Mouse (Mus musculus) liver, embryonic 12.5 days (tissue): ENCODE measurements around the gene Ccdc180. TPM values are rescaled to one million over a fixed set of nuclear protein-coding genes. Genes with fewer than 3 reads are reported as not detected.

Source experiments
- ATAC-seq: fragments of 200-750 bp; cut with Nextera tagmentation; 2 replicates; pipeline ENCODE4 v1.8.0; 2017; ENCODE audit warnings: moderate number of reproducible peaks, mild to moderate bottlenecking, moderate library complexity
- H3K27ac ChIP-seq: fragments of 300-500 bp; sonication (generic); 2 replicates; pipeline ENCODE4 v1.5.1; 2016; ENCODE audit warnings: mild to moderate bottlenecking
- H3K27me3 ChIP-seq: fragments of 300-500 bp; sonication (generic); replicated peaks from 2 replicates; pipeline ENCODE4 v1.6.1; 2016; ENCODE audit warnings: mild to moderate bottlenecking, moderate library complexity
- H3K36me3 ChIP-seq: fragments of 300-500 bp; sonication (generic); 2 replicates; pipeline ENCODE4 v1.6.1; 2016; ENCODE audit warnings: mild to moderate bottlenecking, moderate library complexity
- H3K4me1 ChIP-seq: fragments of 300-500 bp; sonication (generic); 2 replicates; pipeline ENCODE4 v1.6.1; 2016
- H3K4me2 ChIP-seq: fragments of 300-500 bp; sonication (generic); 2 replicates; pipeline ENCODE4 v1.6.1; 2016; ENCODE audit warnings: mild to moderate bottlenecking, moderate library complexity
- H3K4me3 ChIP-seq: fragments of 300-500 bp; sonication (generic); 2 replicates; pipeline ENCODE4 v1.5.1; 2016; ENCODE audit warnings: mild to moderate bottlenecking, moderate library complexity
- H3K9ac ChIP-seq: fragments of 300-500 bp; sonication (generic); 2 replicates; pipeline ENCODE4 v1.6.1; 2016; ENCODE audit warnings: mild to moderate bottlenecking, moderate library complexity
- H3K9me3 ChIP-seq: fragments of 300-500 bp; sonication (generic); replicated peaks from 2 replicates; pipeline ENCODE4 v1.6.1; 2016; ENCODE audit warnings: mild to moderate bottlenecking, moderate library complexity
- WGBS: fragments of 180-500 bp; shearing (Covaris S2); methylation state at CpG from one replicate; pipeline ENCODE4 v1.1.7; 2016; ENCODE audit not compliant: insufficient replicate concordance; 5-methylcytosine and 5-hydroxymethylcytosine counted together
- polyA plus RNA-seq: library from polyadenylated mRNA; unstranded; fragments of >200 nt; fragmentation: Nextera tagmentation; extraction: Ambion mirVana; gene quantifications from 2 replicates; pipeline ENCODE4 v1.2.1, GENCODE M21; 2016

Gene Ccdc180
- polyA plus RNA-seq, 1 experiment from 2014 or later: 0.13 TPM

DNA sequence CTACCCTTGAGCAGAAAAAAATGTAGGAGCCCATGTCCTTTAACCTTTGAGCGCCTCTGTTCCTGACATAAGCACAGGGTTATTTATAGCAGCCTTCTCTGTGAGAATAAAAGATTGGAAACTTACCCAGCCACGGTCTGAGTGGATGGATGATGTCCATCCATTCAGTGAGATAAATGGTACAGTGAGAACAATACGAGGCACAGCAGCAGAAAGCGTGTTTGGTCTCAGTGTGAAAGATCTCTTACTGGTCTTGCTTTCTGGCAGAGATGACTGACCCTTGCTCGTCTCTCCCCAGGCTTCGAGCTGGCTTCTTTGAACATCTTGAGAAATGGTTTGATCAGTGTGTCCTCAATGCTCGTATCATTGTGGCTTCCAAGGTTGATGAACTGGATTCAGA, 27.0 kb downstream of the Ccdc180 start:
- Histone ChIP-seq H3K9me3 (no peaks in the 10 kb centered on the region), H3K4me1 (no peaks in the 10 kb centered on the region), H3K36me3 (no peaks in the 10 kb centered on the region), H3K9ac (no peak overlapping the region), H3K4me3 (no peak overlapping the region), H3K4me2 (no peak overlapping the region), H3K27ac (no peak overlapping the region), H3K27me3 (no peaks in the 10 kb centered on the region)
- no peak for ATAC-seq
- 66% methylated on average over 7 of the region's 7 CpGs for WGBS

DNA sequence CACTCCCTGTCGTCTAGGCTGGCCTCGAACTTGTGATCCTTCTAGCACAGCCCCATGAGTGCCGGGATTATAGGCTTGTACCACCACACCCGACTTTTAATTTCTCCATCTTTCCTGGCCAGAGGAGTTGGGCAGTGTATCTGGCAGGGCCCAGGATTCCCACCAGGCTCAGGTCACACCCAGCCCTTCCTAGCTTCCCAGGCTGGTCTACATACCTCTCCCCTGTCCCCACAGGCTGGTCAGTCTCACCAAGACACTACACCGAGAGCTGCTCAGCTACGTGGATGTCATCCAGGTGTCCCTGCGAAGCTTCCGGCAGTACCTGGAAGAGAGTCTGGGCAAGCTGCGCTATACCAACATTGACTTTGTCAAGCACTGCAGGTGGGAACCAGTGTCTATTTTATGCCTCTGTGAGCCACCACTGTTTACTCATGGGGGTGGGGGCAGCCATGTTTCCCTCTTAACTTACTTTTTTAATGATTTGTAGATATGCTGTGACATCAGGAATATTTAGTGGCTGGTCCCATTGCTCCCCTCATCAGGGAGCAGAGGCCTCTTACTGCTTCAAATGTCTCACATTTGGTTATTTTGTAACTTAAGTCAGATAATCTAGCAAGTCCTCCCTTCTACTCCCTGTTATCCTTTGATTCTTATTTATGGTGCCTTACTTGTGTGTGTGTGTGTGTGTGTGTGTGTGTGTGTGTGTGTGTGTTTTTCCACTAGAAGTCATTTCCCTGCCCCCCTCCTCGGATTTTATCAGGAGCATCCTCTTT, 31.7 kb downstream of the Ccdc180 start:
- no peak overlapping the region for H3K4me3 ChIP-seq
- no peaks in the 10 kb centered on the region for H3K9me3 ChIP-seq
- H3K4me1 ChIP-seq: no peaks in the 10 kb centered on the region
- 55% methylated on average over 10 of the region's 10 CpGs for WGBS
- H3K4me2 ChIP-seq: no peak overlapping the region
- no peaks in the 10 kb centered on the region for H3K27me3 ChIP-seq
- no peak overlapping the region for H3K9ac ChIP-seq
- no peak overlapping the region for H3K27ac ChIP-seq
- H3K36me3 ChIP-seq: no peaks in the 10 kb centered on the region
- ATAC-seq: no peak

DNA sequence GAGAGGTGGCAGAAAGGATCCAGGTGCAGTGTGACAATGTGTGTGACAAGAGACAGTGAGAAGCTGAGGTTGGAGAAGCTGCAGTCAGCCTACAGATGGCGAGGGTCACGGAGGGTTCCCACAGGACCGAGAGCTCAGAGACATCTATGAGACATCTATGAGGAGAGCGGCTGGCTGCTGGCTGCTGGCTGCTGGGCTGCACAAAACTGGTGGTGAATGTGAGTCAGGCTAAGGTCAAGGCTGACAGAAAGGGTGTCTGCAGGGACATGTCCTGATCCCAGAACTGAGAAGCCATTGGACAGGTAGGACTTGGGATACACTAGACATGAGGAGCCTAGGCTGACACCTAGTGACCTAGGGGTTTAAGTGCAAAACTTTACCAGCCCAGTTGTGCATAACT, 33.9 kb downstream of the Ccdc180 start:
- ATAC-seq: no peak
- Histone ChIP-seq H3K27me3 (no peaks in the 10 kb centered on the region), H3K4me1 (no peaks in the 10 kb centered on the region), H3K9me3 (no peaks in the 10 kb centered on the region), H3K4me3 (no peak overlapping the region), H3K9ac (no peak overlapping the region), H3K36me3 (no peaks in the 10 kb centered on the region), H3K27ac (no peak overlapping the region), H3K4me2 (no peak overlapping the region)
- WGBS: 77% methylated on average over 4 of the region's 4 CpGs

DNA sequence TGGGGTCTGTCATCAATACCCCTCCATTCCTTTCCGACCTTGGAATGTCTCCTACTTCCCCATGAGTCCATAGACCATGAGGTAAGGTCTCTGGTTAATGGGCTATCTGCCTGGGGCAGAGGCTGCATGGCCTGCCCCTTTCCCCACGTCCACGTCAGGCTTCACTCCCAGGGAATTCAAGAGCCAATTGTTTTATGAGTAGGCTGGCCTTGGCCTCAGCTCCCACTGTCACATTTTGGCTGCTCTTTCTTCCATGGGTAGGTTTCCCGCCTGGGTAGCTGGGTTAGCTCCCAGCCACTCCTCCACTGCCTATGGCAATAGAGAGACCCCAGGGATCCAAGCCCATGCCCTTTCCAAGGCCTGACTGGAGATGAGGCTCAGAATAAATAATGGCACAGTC, 38.5 kb downstream of the Ccdc180 start:
- Histone ChIP-seq H3K4me1 (no peaks in the 10 kb centered on the region), H3K36me3 (no peaks in the 10 kb centered on the region), H3K4me3 (no peak overlapping the region), H3K9ac (no peak overlapping the region), H3K27me3 (no peaks in the 10 kb centered on the region), H3K4me2 (no peak overlapping the region), H3K27ac (no peak overlapping the region), H3K9me3 (no peaks in the 10 kb centered on the region)
- ATAC-seq: no peak
- 56% methylated on average over 4 of the region's 4 CpGs for WGBS

DNA sequence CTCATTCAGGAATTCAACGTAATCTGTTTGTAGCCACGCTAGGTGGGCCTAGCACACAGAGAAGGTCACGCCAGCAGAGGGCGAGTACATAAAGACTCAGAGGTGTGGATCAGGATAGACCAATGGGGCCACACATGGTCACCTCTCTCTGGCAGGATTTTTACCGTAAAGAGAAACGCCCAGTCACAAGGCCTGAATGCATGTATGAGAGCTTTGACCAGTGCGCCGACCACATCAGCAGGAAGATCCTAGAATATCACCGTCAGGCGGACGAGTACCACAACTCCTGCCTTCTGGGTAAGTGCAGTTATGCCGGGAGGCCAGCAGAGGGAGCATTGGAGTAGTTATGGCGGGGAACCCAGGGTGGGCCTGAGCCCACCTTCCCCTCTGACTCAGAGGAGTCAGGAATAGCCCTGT, 51.5 kb downstream of the Ccdc180 start:
- Histone ChIP-seq H3K27me3 (0 out of 2 replicates have a peak, but pooled peaks cover 13% of the 10 kb centered on the region), H3K27ac (no peak overlapping the region), H3K4me1 (0 out of 2 replicates have a peak, but pooled peaks cover 6% of the 10 kb centered on the region), H3K4me2 (peak overlapping the region; percentile 41; the same call in 1 of the 2 replicates), H3K9me3 (no peaks in the 10 kb centered on the region), H3K36me3 (no peaks in the 10 kb centered on the region), H3K4me3 (no peak overlapping the region), H3K9ac (no peak overlapping the region)
- ATAC-seq: no peak
- 16% methylated on average over 13 of the region's 13 CpGs for WGBS

DNA sequence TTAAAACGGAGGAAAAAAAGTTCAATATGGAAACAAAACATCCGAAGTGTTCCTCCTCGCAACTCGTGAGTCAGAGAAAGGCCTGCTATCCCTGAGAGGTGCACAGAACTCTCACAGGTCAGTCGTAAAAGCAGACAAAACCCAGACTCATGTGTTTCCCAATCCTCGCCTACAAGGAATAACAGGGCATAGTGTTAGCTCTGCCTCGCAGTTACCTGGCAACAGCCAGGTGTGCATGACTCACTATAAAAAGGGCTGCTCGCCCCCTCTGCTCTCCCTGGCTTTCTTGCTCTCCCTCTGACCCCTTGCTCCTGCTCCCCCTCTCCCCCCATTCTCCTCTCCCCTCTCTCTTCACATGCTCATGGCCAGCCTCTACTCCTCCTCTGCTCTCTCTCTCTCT, 57.6 kb downstream of the Ccdc180 start:
- Histone ChIP-seq H3K27me3 (0 out of 2 replicates have a peak, but pooled peaks cover 12% of the 10 kb centered on the region), H3K4me3 (no peak overlapping the region), H3K9ac (no peak overlapping the region), H3K36me3 (no peaks in the 10 kb centered on the region), H3K4me2 (no peak overlapping the region), H3K27ac (no peak overlapping the region), H3K4me1 (0 out of 2 replicates have a peak, but pooled peaks cover 8% of the 10 kb centered on the region), H3K9me3 (no peaks in the 10 kb centered on the region)
- WGBS: 68% methylated on average over 8 of the region's 8 CpGs
- ATAC-seq: no peak

DNA sequence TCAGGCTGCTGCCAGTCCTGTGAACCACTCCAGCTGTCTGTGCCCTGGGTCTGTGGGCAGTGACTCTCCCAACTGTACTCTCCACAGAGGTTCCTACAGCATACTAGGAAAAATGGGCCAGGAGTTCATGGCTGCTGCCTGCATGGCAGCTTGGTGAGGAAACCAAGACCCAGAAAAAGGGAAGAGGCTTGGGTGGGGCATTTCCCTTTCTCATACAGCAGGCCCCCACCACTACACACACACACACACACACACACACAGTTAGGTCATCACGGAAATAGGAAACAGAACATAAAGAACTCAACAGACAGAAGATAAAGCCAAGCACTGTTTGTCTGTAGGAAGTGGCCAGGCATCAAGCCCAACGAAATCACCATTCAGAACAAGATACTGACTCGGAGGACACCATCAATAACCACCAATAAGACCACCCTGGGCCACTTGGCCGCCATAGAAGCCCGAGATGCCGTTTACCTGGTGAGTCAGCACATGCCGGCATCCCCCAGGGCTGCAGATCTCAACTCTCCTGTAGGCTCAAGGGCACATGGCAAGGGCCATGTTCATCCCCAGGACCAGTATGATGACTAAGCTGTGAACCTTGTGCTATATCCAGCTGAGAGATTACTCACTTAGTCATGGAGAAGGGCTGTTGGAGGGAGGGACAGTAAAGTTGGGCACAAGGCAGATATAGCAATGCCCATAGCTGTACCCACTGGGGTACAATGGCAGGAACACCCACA, 59.2 kb downstream of the Ccdc180 start:
- Histone ChIP-seq H3K27ac (0 out of 2 replicates have a peak overlapping the region, but pooled peaks have one; percentile 17), H3K9ac (no peak overlapping the region), H3K4me2 (no peak overlapping the region), H3K27me3 (0 out of 2 replicates have a peak, but pooled peaks cover 5% of the 10 kb centered on the region), H3K4me1 (0 out of 2 replicates have a peak, but pooled peaks cover 8% of the 10 kb centered on the region), H3K4me3 (no peak overlapping the region), H3K9me3 (no peaks in the 10 kb centered on the region), H3K36me3 (no peaks in the 10 kb centered on the region)
- no peak for ATAC-seq
- 30% methylated on average over 7 of the region's 7 CpGs for WGBS

DNA sequence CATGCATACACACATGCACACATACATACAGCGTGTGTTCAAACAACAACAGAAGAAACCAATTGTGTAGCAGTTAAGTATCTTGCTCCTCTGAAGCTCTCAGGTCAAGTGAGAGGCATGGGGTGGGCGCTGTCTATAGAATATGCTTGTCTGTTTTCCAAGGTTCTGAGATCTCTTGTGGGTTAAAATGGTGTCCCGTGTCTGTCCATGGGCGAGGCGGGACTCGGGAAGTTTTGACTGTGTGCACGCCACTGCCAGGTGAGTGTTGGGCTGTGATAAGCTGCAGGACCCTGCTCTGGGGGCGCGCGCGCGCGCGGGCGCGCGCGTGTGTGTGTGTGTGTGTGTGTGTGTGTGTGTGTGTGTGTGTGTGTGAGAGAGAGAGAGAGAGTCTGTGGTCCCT, 61.7 kb downstream of the Ccdc180 start:
- WGBS: 75% methylated on average over 18 of the region's 18 CpGs
- ATAC-seq: no peak

DNA sequence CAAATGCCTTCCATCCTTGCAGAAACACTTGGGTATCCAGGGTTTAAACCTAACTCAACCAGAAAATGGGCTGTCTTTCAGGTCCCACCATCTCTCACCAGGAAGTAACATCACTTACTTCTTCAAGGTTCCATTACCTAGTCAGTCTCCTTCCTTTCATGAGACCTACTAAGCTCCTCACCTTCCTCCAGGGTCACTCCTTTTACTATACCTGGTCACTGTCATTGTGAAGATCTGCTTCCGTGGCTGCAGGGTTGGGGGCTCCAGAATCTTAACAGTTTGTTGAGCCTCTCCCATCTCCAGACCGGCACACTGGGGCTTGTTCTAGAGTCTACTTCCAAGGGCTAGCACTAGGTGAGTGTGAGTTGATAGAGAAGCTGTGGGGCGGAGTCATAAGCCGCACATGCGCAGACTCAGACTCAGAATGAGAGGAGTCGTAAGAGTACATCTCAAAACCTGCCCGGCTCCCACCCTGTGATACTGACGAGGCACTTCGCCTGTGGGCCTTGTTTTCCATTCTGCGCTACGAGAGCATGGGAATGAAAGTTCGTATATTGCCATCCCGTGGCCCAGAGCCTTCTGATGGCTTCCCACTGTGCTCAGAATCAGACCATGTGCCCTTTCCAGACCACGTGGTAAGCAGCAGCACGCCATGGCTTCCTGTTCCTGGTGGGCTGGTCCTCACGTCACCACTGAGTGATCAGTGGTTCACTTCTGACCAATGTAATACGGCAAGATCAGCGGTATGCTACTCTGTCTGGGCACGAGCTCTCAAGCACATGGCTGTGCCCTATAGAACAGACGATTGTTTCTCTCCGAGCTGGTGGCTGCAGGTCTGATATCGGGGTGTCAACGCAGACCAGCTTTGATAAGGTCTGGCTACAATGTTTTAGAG, 63.2 kb downstream of the Ccdc180 start:
- Histone ChIP-seq H3K36me3 (no peaks in the 10 kb centered on the region), H3K4me3 (no peak overlapping the region), H3K4me1 (0 out of 2 replicates have a peak, but pooled peaks cover 8% of the 10 kb centered on the region), H3K9me3 (no peaks in the 10 kb centered on the region), H3K27me3 (0 out of 2 replicates have a peak, but pooled peaks cover 3% of the 10 kb centered on the region), H3K27ac (no peak overlapping the region), H3K4me2 (no peak overlapping the region), H3K9ac (no peak overlapping the region)
- no peak for ATAC-seq
- 73% methylated on average over 23 of the region's 23 CpGs for WGBS

More for the DNA sequence above, 61.7 kb downstream of the Ccdc180 start:
- 0 out of 2 replicates have a peak, but pooled peaks cover 3% of the 10 kb centered on the region for H3K27me3 ChIP-seq
- H3K9me3 ChIP-seq: no peaks in the 10 kb centered on the region
- H3K27ac ChIP-seq: no peak overlapping the region
- H3K4me3 ChIP-seq: no peak overlapping the region
- H3K4me1 ChIP-seq: 0 out of 2 replicates have a peak, but pooled peaks cover 8% of the 10 kb centered on the region
- no peaks in the 10 kb centered on the region for H3K36me3 ChIP-seq
- no peak overlapping the region for H3K9ac ChIP-seq
- H3K4me2 ChIP-seq: no peak overlapping the region

DNA sequence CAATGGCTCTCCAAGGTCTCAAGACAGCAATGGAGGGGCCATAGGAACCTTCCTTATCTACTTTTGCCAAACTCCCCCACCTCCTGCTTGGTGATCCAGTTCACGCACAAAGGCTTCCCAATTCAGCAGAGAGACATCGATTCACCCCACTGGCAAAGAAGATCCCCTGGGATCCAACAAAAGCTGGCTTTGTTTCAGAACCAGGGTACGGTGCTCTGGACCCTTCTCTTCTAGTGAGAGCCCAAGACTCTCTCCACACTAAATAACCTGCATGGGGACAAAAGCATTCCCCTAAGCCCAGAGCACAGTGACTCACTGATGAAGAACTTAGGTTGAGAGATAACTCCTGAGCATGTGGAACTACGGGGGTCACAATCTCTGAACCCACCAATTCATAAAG, 65.1 kb downstream of the Ccdc180 start:
- H3K4me1 ChIP-seq: no peaks in the 10 kb centered on the region
- no peak overlapping the region for H3K4me3 ChIP-seq
- H3K9me3 ChIP-seq: no peaks in the 10 kb centered on the region
- no peak for ATAC-seq
- no peak overlapping the region for H3K9ac ChIP-seq
- no peak overlapping the region for H3K27ac ChIP-seq
- WGBS: 69% methylated on average over 4 of the region's 4 CpGs
- no peaks in the 10 kb centered on the region for H3K36me3 ChIP-seq
- H3K4me2 ChIP-seq: no peak overlapping the region
- H3K27me3 ChIP-seq: 0 out of 2 replicates have a peak, but pooled peaks cover 8% of the 10 kb centered on the region

DNA sequence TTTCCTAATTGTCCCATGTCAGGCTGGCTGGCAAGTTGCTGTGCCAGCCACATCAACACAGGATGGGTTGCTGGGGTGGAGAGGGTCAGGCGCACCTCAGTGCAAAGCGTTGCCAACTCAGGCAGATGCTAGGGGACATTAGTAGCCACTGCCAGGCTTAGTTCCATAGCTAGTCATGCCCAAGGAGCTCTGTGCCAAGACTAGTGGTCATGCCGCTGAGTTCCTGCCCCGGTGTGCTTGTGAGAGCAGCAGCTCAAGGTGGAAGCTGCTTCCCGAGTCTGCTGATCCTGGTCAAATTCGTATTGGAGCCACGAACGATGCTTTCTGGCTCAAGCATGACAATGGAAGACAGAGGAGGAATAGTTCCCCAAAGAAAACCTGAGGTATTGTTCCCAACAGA, 66.0 kb downstream of the Ccdc180 start:
- Histone ChIP-seq H3K27me3 (0 out of 2 replicates have a peak, but pooled peaks cover 9% of the 10 kb centered on the region), H3K36me3 (no peaks in the 10 kb centered on the region), H3K4me2 (no peak overlapping the region), H3K9me3 (no peaks in the 10 kb centered on the region), H3K9ac (no peak overlapping the region), H3K4me1 (no peaks in the 10 kb centered on the region), H3K4me3 (no peak overlapping the region), H3K27ac (no peak overlapping the region)
- ATAC-seq: no peak
- 75% methylated on average over 8 of the region's 8 CpGs for WGBS
